Mouse (Mus musculus) bone marrow macrophage, adult 2 months (primary cell): ENCODE measurements around the gene Prpf31.

Source experiments
- CTCF ChIP-seq: IDR thresholded peaks from 2 replicates; pipeline ENCODE4 v1.5.1; 2012; ENCODE audit warnings: low read depth, mild to moderate bottlenecking, low read length, moderate library complexity
- POLR2A ChIP-seq: IDR thresholded peaks from 2 replicates; pipeline ENCODE4 v1.6.1; 2012; ENCODE audit warnings: mild to moderate bottlenecking, low read depth, low read length, borderline replicate concordance

- TF ChIP-seq POLR2A (peak; percentile 48; the same call in 1 of the 2 replicates), CTCF (no peak)
Observed at GRCm38 (mm10) chr7:3617242-3617995, 12.4 kb upstream of the Prpf31 start, which contains the start of gene Ndufa3.
